Mouse (Mus musculus): ENCODE data around the gene Gm21970.

Gene Gm21970

DNA sequence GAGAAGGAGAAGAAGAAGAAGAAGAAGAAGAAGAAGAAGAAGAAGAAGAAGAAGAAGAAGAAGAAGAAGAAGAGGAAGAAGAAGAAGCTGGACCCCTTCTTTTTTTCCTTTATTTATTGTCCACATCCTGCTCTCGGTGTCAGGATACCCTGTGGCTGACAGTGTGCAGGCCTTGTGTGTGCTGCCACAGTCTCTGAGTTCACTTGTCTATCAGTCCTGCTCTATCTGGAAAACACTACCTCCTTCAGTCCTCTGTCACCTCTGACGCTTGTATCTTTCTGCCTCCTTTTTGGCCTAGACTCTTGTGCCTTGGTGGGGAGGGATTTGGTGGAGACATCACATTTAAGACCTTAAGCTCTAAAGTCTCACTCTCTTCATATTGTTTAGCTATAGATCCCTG is 71.9 kb downstream of the Gm21970 start:
- no peak for DNase-seq (ENCODE audit: low read depth, low spot score)

GRCm38 (mm10) chr16:91463836-91464400 is 72.4 kb downstream of the Gm21970 start:
- no peak for DNase-seq (ENCODE audit: low read depth, low spot score)

DNA sequence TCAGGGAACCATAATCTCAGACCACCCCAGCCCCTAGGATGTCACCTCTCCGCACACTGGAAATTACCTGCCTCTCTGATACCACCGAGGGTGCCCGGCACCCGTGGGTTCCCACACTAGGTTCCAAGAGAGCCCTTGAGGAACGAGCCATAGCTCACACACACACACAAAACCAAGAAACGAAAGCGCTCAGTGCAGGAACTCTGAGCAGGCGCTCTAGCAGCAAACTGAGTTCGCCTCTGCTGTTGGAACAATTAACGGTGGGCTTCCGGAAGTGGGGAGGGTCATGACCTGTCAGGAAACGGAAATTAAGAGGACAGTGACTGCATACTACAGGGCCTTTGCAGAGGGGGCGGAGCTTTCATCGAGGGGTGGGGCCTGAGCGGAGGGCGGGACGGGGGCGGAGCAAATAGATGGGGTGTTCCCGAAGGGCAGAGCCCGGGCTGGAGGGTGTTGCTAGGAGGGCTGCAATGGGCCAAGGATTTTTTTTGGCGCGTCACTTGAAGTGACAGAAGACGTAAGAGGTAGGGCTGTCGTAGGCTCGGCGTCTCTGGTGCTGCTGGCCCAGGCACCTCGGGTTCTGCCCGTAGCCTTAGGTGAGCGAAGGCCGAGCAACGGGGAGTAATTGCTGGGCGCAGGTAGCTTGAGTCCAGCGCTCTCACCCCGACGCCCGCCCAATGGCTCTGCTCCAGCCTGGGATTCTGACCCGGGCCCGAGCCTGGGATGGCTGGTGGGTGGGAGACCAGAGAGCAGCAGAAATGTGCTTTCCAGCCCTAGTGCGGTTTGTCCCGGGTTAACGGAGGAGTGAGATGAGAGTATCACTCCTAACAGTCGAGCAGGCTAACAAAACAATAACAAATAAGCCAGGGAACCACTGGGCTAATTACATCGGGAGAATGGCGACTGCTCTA is 73.3 kb downstream of the Gm21970 start:
- DNase-seq (ENCODE audit: low read depth, low spot score), result peak; percentile 83

DNA sequence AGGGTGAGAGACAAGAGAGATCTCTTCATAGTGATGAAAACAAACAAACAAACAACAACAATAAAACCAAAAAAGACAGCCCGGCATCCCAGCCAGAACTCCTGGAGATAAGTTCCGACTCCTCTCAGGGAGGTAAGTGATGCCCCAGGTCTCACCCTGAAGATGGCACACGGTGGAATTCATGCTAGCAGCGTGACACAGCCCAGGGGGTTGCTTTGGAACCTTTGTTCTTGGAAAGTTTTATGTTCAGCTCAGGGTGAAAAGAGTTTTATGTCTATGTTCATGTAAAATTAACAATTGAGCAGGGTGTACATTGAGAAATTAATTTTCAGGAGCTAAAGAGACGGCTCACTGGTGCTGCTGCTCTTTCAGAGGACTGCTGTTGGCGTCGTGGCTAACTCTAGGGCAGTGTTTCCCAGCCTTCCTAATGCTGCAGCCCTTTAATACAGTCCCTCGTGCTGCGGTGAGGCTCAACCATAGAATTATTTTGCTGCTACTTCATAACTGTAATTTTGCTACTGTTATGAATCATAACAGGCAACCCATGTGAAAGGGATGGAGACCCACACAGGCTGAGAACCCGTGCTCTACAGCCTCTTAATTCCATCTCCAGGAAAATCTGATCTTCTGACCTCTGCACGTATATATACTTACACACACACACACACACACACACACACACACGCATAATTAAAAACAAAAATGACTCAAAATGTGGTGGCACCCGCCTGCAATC is 74.2 kb downstream of the Gm21970 start:
- no peak for DNase-seq (ENCODE audit: low read depth, low spot score)

DNA sequence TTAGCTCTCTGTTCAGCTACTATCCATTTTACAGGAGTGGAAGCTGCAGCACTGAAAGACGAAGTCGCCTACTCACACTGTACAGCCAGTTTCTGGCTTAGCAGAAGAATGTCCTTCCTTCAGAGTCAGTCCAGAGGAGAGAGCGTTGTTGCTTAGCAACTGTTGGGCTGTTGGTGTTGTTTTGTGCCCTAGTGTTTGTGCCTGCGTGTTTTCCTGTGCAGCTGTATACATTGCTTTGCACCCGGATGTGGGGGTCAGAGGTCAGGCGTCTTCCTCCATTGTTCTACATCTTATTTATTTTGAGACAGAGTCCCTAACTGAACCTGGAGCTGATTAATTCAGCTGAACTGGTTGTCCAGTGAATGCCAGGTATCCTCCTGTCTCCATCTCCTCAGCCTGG is 75.0 kb downstream of the Gm21970 start:
- no peak for DNase-seq (ENCODE audit: low read depth, low spot score)

Data from telencephalon, adult 2 months (tissue).